Mouse (Mus musculus) layer of hippocampus, adult 2 months (tissue): ENCODE measurements around the gene Susd6. TPM values are rescaled to one million over a fixed set of nuclear protein-coding genes. Genes with fewer than 3 reads are reported as not detected.

Experiments used
- DNase-seq, 2 experiments: peaks; one replicate each; pipeline ENCODE4 v3.0.0; 2022; ENCODE audit warnings: low spot score in 2 of 2
- H3K27ac ChIP-seq: fragments of 200-600 bp; 2 replicates; pipeline ENCODE4 v1.8.1; 2022
- H3K4me3 ChIP-seq: fragments of 200-600 bp; 2 replicates; pipeline ENCODE4 v1.8.1; 2022; ENCODE audit warnings: mild to moderate bottlenecking
- CTCF ChIP-seq: fragments of 200-600 bp; conservative IDR thresholded peaks from 2 replicates; pipeline ENCODE4 v1.8.1; 2022; ENCODE audit warnings: antibody characterized with exemption, mild to moderate bottlenecking, moderate library complexity
- total RNA-seq, 2 experiments: library from RNA; stranded (reverse); gene quantifications; 2 replicates each; pipeline ENCODE4 v1.2.3; 2021

The Susd6 gene
- total RNA-seq, 2 experiments from 2014 or later, result 71.6 to 72.1 TPM

GRCm38 (mm10) chr12:80838271-80838670 lies 48.0 kb downstream of the Susd6 start:
- Histone ChIP-seq H3K27ac (no peak overlapping the region), H3K4me3 (no peak overlapping the region)
- no peak for TF ChIP-seq CTCF
- no peak for DNase-seq

- Histone ChIP-seq H3K4me3 (no peak overlapping the region), H3K27ac (peak overlapping the region; percentile 46; the same call in 1 of the 2 replicates)
- no peak for DNase-seq
- TF ChIP-seq CTCF, result no peak
Measured at GRCm38 (mm10) chr12:80838787-80839186, 48.5 kb downstream of the Susd6 start.

GRCm38 (mm10) chr12:80839631-80840030 lies 49.3 kb downstream of the Susd6 start:
- peak overlapping the region; percentile 46 for H3K27ac ChIP-seq
- no peak for DNase-seq
- no peak overlapping the region for H3K4me3 ChIP-seq
- TF ChIP-seq CTCF, result no peak

- DNase-seq, result no peak
- no peak overlapping the region for H3K27ac ChIP-seq
- no peak for TF ChIP-seq CTCF
- no peak overlapping the region for H3K4me3 ChIP-seq
Measured at GRCm38 (mm10) chr12:80841618-80842017, 51.3 kb downstream of the Susd6 start.

GRCm38 (mm10) chr12:80842609-80843008 lies 52.3 kb downstream of the Susd6 start:
- no peak overlapping the region for H3K27ac ChIP-seq
- TF ChIP-seq CTCF, result no peak
- DNase-seq, result no peak
- H3K4me3 ChIP-seq, result no peak overlapping the region

- Histone ChIP-seq H3K27ac (peak overlapping the region; percentile 62), H3K4me3 (no peak overlapping the region)
- no peak for DNase-seq
- TF ChIP-seq CTCF, result no peak
Measured at GRCm38 (mm10) chr12:80843236-80843635, 52.9 kb downstream of the Susd6 start.

GRCm38 (mm10) chr12:80843651-80844444 lies 53.5 kb downstream of the Susd6 start:
- Histone ChIP-seq H3K4me3 (no peak overlapping the region), H3K27ac (peak overlapping the region; percentile 62)
- TF ChIP-seq CTCF, result no peak
- DNase-seq, result no peak

GRCm38 (mm10) chr12:80845901-80846300 lies 55.6 kb downstream of the Susd6 start:
- peak overlapping the region; percentile 73 for H3K27ac ChIP-seq
- DNase-seq, result no peak
- no peak for TF ChIP-seq CTCF
- H3K4me3 ChIP-seq, result no peak overlapping the region

- no peak for DNase-seq
Measured at GRCm38 (mm10) chr12:80846861-80847268, 56.6 kb downstream of the Susd6 start.

GRCm38 (mm10) chr12:80852001-80852400 lies 61.7 kb downstream of the Susd6 start:
- H3K27ac ChIP-seq, result no peak overlapping the region
- TF ChIP-seq CTCF, result no peak
- DNase-seq, result no peak
- H3K4me3 ChIP-seq, result no peak overlapping the region

More at GRCm38 (mm10) chr12:80846861-80847268, 56.6 kb downstream of the Susd6 start:
- no peak for TF ChIP-seq CTCF
- H3K27ac ChIP-seq, result peak overlapping the region; percentile 73
- no peak overlapping the region for H3K4me3 ChIP-seq

GRCm38 (mm10) chr12:80853737-80854136 lies 63.4 kb downstream of the Susd6 start:
- no peak for DNase-seq
- peak overlapping the region; percentile 58 for H3K27ac ChIP-seq
- TF ChIP-seq CTCF, result no peak
- no peak overlapping the region for H3K4me3 ChIP-seq

GRCm38 (mm10) chr12:80854671-80855070 lies 64.4 kb downstream of the Susd6 start:
- Histone ChIP-seq H3K4me3 (no peak overlapping the region), H3K27ac (peak overlapping the region; percentile 58; the same call in 1 of the 2 replicates)
- DNase-seq, result no peak
- TF ChIP-seq CTCF, result no peak

GRCm38 (mm10) chr12:80855100-80855499 lies 64.8 kb downstream of the Susd6 start:
- no peak for TF ChIP-seq CTCF
- DNase-seq, result no peak
- Histone ChIP-seq H3K27ac (peak overlapping the region; percentile 30; the same call in 1 of the 2 replicates), H3K4me3 (no peak overlapping the region)

GRCm38 (mm10) chr12:80855581-80855980 lies 65.3 kb downstream of the Susd6 start:
- DNase-seq, result no peak
- Histone ChIP-seq H3K27ac (peak overlapping the region; percentile 30; the same call in 1 of the 2 replicates), H3K4me3 (no peak overlapping the region)
- no peak for TF ChIP-seq CTCF
